Mouse (Mus musculus) midbrain, postnatal 0 days (tissue): ENCODE data around the gene Gcnt4. TPM values are rescaled to one million over a fixed set of nuclear protein-coding genes. Genes with fewer than 3 reads are reported as not detected.

ENCODE experiments used
- ATAC-seq: fragments of 200-750 bp; cut with Nextera tagmentation; 2 replicates; pipeline ENCODE4 v1.8.0; 2017; ENCODE audit warnings: moderate number of reproducible peaks, mild to moderate bottlenecking, moderate TSS enrichment, moderate library complexity; ENCODE audit not compliant: low FRiP score
- DNase-seq: peaks from one replicate; pipeline ENCODE4 v3.0.0-alpha.2; 2015; ENCODE audit warnings: low spot score
- H3K27ac ChIP-seq: fragments of 300-500 bp; sonication (generic); 2 replicates; pipeline ENCODE4 v1.5.1; 2014; ENCODE audit warnings: low read depth, mild to moderate bottlenecking, low read length, mixed read lengths
- H3K27me3 ChIP-seq: fragments of 300-500 bp; sonication (generic); 2 replicates; pipeline ENCODE4 v1.6.1; 2014; ENCODE audit warnings: low read length, control low read depth, mixed read lengths; ENCODE audit not compliant: insufficient read depth
- H3K36me3 ChIP-seq: fragments of 300-500 bp; sonication (generic); 2 replicates; pipeline ENCODE4 v1.6.1; 2014; ENCODE audit warnings: low read length, control low read depth, mixed read lengths; ENCODE audit not compliant: insufficient read depth
- H3K4me1 ChIP-seq: fragments of 300-500 bp; sonication (generic); 2 replicates; pipeline ENCODE4 v1.6.1; 2014; ENCODE audit warnings: mild to moderate bottlenecking, control low read depth, antibody characterized with exemption, low read length, mixed read lengths; ENCODE audit not compliant: insufficient read depth
- H3K4me2 ChIP-seq: fragments of 300-500 bp; sonication (generic); 2 replicates; pipeline ENCODE4 v1.6.1; 2014; ENCODE audit warnings: low read depth, mild to moderate bottlenecking, low read length, mixed read lengths; ENCODE audit not compliant: poor library complexity, severe bottlenecking
- H3K4me3 ChIP-seq: fragments of 300-500 bp; sonication (generic); 2 replicates; pipeline ENCODE4 v1.5.1; 2014; ENCODE audit warnings: low read depth, mild to moderate bottlenecking, low read length, moderate library complexity
- H3K9ac ChIP-seq: fragments of 300-500 bp; sonication (generic); replicated peaks from 2 replicates; pipeline ENCODE4 v1.6.1; 2014; ENCODE audit warnings: mild to moderate bottlenecking, low read length, moderate library complexity, mixed read lengths; ENCODE audit not compliant: poor library complexity, severe bottlenecking
- H3K9me3 ChIP-seq: fragments of 300-500 bp; sonication (generic); 2 replicates; pipeline ENCODE4 v1.6.1; 2016; ENCODE audit warnings: low read length, control low read depth
- CTCF ChIP-seq: IDR thresholded peaks from 2 replicates; pipeline ENCODE4 v1.5.1; 2016; ENCODE audit warnings: antibody characterized with exemption, mild to moderate bottlenecking
- WGBS: fragments of 180-500 bp; shearing (Covaris S2); extraction: QIAGEN DNeasy Blood & Tissue Kit; methylation state at CpG from one replicate; pipeline ENCODE4 v1.1.7; 2014; 5-methylcytosine and 5-hydroxymethylcytosine counted together
- polyA plus RNA-seq: library from polyadenylated mRNA; unstranded; fragments of >200 nt; fragmentation: Nextera tagmentation; extraction: Ambion mirVana; gene quantifications from 2 replicates; pipeline ENCODE4 v1.2.1, GENCODE M21; 2015
- total RNA-seq: library from RNA; depleted of rRNA; stranded (reverse); fragments of >200 nt; gene quantifications from 2 replicates; pipeline ENCODE4 v1.2.3, GENCODE M21; 2014; rRNA removed

Gcnt4 gene
- total and polyA plus RNA-seq, 2 experiments from 2014 or later: 0.22 to 0.93 TPM

- H3K9me3 ChIP-seq: no peaks in the 10 kb centered on the region
- no peak overlapping the region for H3K4me3 ChIP-seq
- no peak overlapping the region for H3K4me2 ChIP-seq
- H3K27me3 ChIP-seq: no peaks in the 10 kb centered on the region
- H3K4me1 ChIP-seq: no peaks in the 10 kb centered on the region
- no peak overlapping the region for H3K27ac ChIP-seq
- no peak for TF ChIP-seq CTCF
- 80% methylated on average over 5 of the region's 5 CpGs for WGBS
- no peaks in the 10 kb centered on the region for H3K36me3 ChIP-seq
- DNase-seq (no peak), ATAC-seq (no peak)
- no peak overlapping the region for H3K9ac ChIP-seq
Observed at GRCm38 (mm10) chr13:96995243-96995642, 70.8 kb downstream of the Gcnt4 start.

- DNase-seq: no peak
- no peak overlapping the region for H3K9ac ChIP-seq
- no peak for TF ChIP-seq CTCF
Observed at GRCm38 (mm10) chr13:96997080-96997479, 72.6 kb downstream of the Gcnt4 start.

More at GRCm38 (mm10) chr13:96997080-96997479, 72.6 kb downstream of the Gcnt4 start:
- H3K36me3 ChIP-seq: no peaks in the 10 kb centered on the region
- WGBS: 57% methylated on average over 1 of the region's 1 CpGs
- H3K4me1 ChIP-seq: no peaks in the 10 kb centered on the region
- no peaks in the 10 kb centered on the region for H3K27me3 ChIP-seq
- no peak overlapping the region for H3K27ac ChIP-seq
- no peak overlapping the region for H3K4me3 ChIP-seq
- H3K9me3 ChIP-seq: no peaks in the 10 kb centered on the region
- no peak for ATAC-seq
- H3K4me2 ChIP-seq: no peak overlapping the region

Other genes starting within 250 kb of the Gcnt4 start
- gene Ankrd31, start 176.4 kb upstream of the Gcnt4 start, total RNA-seq: 0.05 and 0.09 TPM in 2 replicates
- gene Ankrd31, start 176.4 kb upstream of the Gcnt4 start, polyA plus RNA-seq: 0.14 and 0.16 TPM in 2 replicates
- not detected in 2 replicates for gene 1700029F12Rik, start 109.7 kb downstream of the Gcnt4 start, total RNA-seq
- not detected in 2 replicates for gene 1700029F12Rik, start 109.7 kb downstream of the Gcnt4 start, polyA plus RNA-seq
- gene Fam169a, start 142.6 kb downstream of the Gcnt4 start, total RNA-seq: 46.4 and 48.8 TPM in 2 replicates
- gene Fam169a, start 142.6 kb downstream of the Gcnt4 start, polyA plus RNA-seq: 28.8 and 29.9 TPM in 2 replicates
- not detected in 2 replicates for gene Gm6169, start 174.5 kb downstream of the Gcnt4 start, total RNA-seq
- gene Gm6169, start 174.5 kb downstream of the Gcnt4 start, polyA plus RNA-seq: 0.58 and 0.89 TPM in 2 replicates
- gene Gfm2, start 213.2 kb downstream of the Gcnt4 start, total RNA-seq: 23.1 and 31.4 TPM in 2 replicates
- 21.5 and 24.1 TPM in 2 replicates for gene Gfm2, start 213.2 kb downstream of the Gcnt4 start, polyA plus RNA-seq
- 24.1 and 32.0 TPM in 2 replicates for gene Nsa2, start 213.2 kb downstream of the Gcnt4 start, total RNA-seq
- gene Nsa2, start 213.2 kb downstream of the Gcnt4 start, polyA plus RNA-seq: 35.6 and 40.2 TPM in 2 replicates